Mouse (Mus musculus) cerebellum, adult 9-10 months (tissue): ENCODE results near the gene Oscp1.
A peak's percentile ranks its signal among the peaks of the same experiment; 100 is the strongest.

Experiments used
- DNase-seq: peaks from one replicate; pipeline ENCODE4 v3.0.0; 2022

Oscp1 gene

GRCm38 (mm10) chr4:126058134-126058996, at the start of gene Oscp1:
Oscp1 (plus strand) TSS chr4:126058565.
- peak; percentile 91 for DNase-seq

DNA sequence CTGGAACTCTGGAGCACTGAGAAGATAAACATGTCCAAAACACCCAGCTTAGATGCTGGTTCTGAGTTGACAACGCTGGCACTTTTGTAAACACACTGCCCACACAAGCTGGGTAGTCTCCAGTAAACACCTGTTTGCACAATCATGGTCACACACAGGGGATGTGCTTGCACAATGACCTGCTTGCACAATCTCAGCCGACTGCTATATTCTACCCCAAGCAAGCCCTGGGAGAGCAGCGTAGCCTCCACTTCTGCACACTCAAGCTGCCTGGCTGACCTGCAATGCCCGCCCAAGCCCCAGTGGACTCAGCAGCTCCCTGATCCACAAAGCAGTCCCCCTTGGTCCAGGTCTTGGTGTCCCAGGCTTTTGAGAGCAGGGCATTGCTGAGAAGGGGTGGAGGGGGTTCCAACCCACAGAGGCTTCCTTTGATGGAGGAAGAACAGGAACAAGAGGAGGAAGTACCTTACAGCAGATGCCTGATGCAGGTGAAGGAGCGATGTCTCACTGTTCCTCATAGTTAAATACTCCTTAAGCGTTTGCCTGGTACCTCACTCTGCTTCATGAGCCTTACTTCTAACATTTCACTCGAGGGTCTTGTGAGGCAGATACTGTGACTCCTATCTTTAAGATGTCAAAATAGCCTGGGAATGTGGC, 40.6 kb upstream of the Oscp1 start:
- DNase-seq, result no peak

DNA sequence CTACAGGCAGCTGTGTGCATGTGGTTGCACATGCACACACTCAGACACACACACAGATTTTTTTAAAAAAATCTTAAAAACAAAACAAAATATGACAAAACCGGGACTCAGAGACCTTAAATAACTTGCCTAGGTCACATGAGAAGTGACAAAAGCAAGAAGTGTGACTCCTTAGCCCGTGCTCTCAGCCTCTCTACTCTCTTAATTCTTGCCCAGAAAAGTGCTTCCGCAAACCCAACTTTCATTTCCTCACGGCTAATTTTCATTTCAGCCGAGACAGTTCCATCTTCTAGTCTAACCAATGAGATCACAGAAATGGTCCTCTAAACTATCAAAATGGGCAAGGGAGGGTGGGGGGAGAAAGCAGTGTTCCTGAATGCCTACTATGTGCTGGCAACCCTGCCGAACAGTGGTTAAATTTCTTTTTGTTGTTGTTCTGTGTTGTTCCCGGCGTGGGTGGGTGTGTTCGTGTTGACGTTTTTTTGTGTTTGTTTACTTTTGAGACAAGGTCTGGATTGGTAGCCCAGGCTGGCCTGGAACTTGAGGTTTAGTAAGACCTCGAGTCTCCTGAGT, 39.3 kb upstream of the Oscp1 start:
- no peak for DNase-seq

DNA sequence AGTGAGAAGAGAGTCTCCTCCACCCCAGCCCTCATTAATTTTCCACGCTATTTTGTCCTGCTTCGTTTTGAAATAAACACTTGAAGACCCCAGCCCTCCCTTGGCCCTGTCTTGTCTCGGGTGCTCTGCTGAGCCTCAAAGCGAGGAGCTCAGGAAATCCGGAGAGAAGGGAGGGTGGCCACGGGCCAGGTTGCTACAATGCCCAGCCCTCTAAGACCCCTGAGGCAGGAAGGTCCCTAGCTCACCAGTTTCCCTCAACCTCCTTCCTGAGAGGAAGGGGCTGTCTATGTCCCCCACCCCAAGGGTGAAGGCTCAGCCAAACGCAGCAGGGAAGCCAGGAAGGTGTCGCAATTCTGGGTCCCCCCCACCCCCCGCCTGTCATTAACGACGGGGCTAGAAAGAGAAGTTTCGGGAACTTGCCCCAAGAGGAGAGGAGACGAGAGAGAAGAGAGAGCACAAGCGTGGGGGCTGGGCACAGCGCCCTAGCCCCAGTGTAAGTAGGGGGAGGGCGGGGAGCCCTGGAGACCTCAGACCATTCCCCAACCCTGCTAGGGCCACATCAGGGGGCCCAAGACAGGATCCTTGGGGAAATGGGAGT, 34.0 kb upstream of the Oscp1 start, which contains the start of gene Csf3r:
TSS of gene Csf3r (plus strand) at position 248 of the 598 bp plus-strand sequence.
- no peak for DNase-seq

DNA sequence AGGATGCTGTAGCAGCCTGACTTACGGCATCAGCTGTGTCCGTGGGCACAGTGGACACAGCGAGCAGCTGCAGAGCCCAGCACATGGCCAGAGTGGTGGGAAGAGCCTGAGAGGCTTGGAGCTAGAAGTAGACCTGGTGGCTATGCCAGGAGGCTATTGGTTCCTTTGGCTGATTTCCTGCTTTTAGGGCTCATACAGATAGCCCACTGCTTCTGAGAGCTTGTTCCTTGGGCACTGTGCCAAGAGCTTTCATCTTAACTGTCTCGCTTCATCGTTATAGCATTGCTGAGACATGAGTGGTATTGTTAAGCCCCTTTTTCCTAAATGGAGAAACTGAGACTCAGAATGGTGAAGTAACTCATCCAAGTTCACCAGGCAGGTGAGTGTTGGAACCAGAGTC, 32.6 kb upstream of the Oscp1 start:
- DNase-seq, result no peak

- no peak for DNase-seq
Observed at GRCm38 (mm10) chr4:126027980-126028379, 30.4 kb upstream of the Oscp1 start.

- no peak for DNase-seq
Observed at GRCm38 (mm10) chr4:126029042-126029441, 29.3 kb upstream of the Oscp1 start.

DNA sequence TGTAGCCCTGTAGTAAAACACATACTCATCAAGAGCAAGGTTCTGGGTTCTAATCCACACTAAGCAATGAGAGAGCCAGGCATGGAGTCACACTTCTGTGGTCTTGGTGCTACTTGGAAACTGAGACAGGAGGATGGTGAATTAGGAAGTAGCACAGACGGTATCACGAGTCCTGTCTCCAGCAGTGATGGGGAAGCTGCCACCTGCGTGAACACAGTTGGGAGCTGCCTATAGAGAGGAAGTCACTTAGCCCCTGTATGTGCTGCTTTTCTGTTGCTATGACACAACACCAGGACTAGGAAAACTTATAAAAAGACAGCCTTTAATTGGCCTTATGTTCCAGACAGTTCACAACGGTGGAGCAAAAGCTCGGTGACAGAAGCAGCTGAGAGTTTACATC, 27.7 kb upstream of the Oscp1 start:
- no peak for DNase-seq

DNA sequence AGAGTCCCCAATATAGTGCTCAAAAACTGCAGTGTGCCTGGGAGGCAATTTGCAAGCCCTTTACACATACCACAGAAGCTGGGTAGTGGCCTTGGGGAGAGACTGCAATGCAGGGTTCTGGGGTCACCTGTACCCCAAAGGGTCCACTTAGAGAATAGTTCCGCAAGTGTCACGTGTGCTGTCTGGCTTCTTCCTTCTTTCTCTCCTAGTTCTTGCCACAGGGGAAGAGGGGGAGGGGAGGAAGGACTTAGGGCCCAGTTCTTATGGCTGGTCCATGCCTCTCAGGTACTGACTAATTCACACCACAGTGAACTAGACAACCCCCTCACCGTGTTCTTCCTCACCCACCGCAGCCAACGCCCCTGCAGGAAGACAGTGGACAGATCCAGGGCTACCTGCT, 23.0 kb upstream of the Oscp1 start:
- DNase-seq, result no peak

- DNase-seq, result peak; percentile 83
Observed at GRCm38 (mm10) chr4:126046851-126047585, 11.3 kb upstream of the Oscp1 start, which contains the start of gene Mrps15. Mrps15 (plus strand) TSS chr4:126046925.

GRCm38 (mm10) chr4:126051617-126052016, 6.7 kb upstream of the Oscp1 start:
- no peak for DNase-seq

- no peak for DNase-seq
Observed at GRCm38 (mm10) chr4:126057207-126058133, 895 bp upstream of the Oscp1 start.

DNA sequence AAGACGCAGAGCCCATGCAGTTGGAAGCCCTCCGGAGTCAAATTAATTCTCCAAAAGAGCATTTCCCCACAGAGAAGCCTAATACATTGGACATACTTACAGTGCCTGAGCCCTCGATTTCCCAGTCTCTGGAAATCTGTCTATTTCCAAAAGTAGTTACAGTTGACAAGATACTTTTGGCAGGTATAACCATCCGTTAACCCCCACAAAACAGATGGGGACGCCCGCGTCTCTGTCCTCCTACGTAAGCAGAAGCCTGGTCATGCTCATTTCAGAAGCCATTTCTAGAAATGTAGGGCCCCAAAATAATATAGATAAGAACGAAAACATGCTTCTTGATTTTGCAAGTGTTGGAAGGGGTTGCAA, 615 bp downstream of the Oscp1 start:
- no peak for DNase-seq

- no peak for DNase-seq
Observed at GRCm38 (mm10) chr4:126062856-126063255, 4.5 kb downstream of the Oscp1 start.

GRCm38 (mm10) chr4:126065241-126065640, 6.9 kb downstream of the Oscp1 start:
- DNase-seq, result no peak

DNA sequence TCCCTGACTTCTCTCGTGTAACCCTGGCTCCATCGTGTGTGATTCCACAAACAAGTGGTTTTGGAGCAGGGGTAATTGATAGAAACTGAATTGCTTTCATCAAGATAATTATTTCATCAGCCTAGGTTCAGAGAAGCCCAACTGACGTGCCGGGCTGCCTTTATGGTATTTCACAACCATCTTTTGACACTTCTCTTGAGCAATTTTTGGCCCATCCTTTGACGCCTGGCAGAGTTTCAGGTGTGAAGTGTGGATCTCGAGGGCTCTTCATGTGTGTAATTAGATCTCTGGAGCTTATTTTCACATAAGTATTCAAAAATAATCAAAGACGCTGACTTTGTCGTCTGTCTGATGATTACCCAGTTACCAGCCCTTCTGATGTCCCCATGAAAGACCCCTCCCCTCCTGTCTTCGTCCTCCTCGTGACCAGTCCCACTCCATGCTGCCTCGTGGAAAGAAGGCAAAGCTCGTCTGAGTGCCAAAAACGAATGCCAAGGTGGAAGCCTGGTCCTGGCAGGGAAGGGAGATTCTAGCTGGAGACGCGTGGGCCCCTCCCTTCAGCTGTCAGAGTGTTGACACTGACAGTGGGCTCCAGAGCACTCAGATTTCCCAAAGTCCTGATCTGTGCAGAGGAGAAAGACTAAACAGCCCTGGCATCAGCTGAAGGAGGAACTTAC, 9.2 kb downstream of the Oscp1 start:
- no peak for DNase-seq

GRCm38 (mm10) chr4:126068842-126069241, 10.5 kb downstream of the Oscp1 start:
- no peak for DNase-seq

GRCm38 (mm10) chr4:126077833-126078232, 19.5 kb downstream of the Oscp1 start:
- no peak for DNase-seq

GRCm38 (mm10) chr4:126079266-126079665, 20.9 kb downstream of the Oscp1 start:
- no peak for DNase-seq

- no peak for DNase-seq
Observed at GRCm38 (mm10) chr4:126081601-126082000, 23.2 kb downstream of the Oscp1 start.

- no peak for DNase-seq
Observed at GRCm38 (mm10) chr4:126083021-126083420, 24.7 kb downstream of the Oscp1 start.
